Mouse (Mus musculus) right cerebral cortex, postnatal 36 days (tissue): ENCODE measurements around the gene Slc11a2.
"Not testable (repeated sequence)": the region's sequence is repeated elsewhere in the genome, so short reads cannot be mapped to it uniquely, and the experiment has no call there.

Experiments used
- DNase-seq, 2 experiments: peaks; one replicate each; pipeline ENCODE4 v3.0.0; 2022; ENCODE audit warnings: low spot score in 2 of 2, mixed read lengths in 1 of 2

Slc11a2 gene

DNA sequence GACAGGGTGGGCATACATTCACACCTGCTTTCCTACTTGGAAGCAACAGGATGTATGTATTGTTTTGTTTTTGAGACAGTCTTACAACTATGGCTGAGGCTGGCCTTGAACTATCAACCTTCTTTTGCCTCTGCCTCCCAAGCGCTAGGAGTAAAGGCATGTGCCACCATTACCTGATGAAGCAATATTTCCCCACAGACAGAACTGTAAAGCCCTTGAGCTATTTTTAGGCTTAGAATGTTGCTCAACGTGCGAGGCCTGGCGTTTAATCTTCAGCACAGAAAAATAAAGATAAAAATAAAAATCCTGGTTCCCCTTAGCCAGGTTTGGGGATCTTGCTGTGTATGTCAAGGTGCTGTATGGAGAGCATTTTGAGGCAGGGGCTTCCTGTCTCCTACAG is 11.2 kb upstream of the Slc11a2 start:
- no peak for DNase-seq

DNA sequence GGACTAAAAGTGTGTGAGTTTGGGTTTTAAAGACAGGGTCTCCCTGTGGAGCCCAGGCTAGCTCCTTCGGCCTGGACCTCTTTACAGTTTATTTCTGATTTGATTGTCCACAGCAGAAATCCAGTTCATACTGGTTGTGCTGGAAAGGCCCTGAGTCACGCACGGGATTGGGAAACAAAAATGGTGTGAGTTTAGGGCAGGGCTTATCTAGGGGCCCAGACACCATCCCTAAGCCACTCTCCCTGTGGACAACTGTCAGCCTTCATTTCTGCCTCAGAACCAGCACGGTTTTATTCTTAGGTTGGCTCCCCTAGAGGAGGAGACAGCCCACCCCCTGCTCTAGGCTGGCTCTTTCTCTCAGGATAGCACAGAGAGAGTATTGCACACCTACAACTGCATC is 8.4 kb upstream of the Slc11a2 start:
- DNase-seq = no peak

DNA sequence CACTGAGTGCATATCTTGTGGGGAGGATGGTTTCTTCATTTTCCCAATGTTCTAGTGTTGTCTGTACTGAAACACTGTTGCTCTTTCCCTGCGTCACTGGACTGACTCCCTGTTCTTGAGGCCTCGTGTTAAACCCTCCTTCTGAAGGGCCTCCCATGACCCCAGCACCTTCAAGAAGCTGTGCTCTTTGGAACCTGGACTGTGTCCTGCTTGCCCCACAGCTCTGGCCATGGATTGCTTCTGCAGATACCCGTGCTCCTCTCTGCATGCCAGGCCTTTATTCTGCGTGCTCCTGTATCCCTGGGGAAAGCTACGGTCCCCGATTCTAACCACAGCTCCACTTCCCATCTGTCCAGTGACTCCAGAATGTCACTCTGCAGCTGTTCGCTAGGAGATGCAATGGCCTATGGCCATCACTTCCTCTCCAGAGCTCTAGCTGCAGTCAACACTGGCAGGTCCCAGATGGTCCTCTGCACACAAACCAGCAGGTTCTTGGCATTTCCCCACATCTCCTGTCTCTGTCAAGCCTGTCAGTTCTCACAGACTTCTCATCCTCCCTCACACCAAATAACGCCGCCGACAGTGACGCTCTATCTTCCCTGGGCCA is 5.2 kb upstream of the Slc11a2 start:
- DNase-seq = no peak

DNA sequence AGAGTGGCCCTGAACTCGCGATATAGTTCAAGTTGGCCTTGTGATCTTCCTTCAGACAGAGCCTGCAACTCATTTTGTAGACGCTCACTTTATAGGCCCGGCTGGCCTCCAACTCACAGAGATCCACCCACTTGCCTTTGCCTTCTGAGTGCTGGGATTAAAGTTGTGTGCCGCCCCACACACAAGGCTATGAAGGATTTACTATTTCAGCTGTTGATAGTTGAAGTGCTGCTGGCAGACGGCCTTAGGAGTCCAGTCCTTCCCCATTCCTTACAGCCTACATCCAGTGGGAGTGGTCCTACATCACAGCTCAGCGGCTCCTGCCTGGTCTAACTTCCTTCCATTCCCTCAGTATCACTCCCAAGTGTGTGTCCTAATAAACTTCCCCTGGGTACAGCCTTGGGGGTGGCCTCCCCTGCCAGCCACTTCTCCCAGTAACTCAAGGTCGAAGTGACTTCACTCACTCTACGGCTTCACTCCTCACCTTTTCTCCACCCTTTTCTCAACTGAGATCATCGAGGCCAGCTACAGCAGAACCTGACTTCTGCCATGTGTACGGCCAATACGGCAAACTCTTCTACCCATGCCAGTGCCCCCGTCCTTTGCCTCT is 3.5 kb upstream of the Slc11a2 start:
- DNase-seq = no peak

DNA sequence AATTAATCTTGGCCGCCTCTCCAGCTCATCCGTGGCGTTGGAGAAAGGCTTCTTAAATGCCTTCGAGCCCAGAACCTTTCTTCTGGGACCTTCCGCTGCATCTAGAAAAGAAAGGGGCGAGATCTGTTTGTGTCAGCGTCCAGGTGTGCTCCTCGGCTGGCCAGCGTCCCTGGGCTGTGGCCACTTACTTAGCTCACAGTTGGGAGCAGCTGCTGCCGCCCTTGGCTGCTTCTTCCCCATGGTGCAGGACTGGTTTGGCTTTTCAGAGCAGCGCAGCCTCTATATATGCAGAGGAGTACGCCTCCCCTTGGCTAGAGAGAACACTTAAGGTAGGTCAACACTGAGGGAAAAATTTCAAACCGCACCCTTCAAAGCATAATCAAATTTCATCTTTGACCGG is 956 bp downstream of the Slc11a2 start:
- no peak for DNase-seq

DNA sequence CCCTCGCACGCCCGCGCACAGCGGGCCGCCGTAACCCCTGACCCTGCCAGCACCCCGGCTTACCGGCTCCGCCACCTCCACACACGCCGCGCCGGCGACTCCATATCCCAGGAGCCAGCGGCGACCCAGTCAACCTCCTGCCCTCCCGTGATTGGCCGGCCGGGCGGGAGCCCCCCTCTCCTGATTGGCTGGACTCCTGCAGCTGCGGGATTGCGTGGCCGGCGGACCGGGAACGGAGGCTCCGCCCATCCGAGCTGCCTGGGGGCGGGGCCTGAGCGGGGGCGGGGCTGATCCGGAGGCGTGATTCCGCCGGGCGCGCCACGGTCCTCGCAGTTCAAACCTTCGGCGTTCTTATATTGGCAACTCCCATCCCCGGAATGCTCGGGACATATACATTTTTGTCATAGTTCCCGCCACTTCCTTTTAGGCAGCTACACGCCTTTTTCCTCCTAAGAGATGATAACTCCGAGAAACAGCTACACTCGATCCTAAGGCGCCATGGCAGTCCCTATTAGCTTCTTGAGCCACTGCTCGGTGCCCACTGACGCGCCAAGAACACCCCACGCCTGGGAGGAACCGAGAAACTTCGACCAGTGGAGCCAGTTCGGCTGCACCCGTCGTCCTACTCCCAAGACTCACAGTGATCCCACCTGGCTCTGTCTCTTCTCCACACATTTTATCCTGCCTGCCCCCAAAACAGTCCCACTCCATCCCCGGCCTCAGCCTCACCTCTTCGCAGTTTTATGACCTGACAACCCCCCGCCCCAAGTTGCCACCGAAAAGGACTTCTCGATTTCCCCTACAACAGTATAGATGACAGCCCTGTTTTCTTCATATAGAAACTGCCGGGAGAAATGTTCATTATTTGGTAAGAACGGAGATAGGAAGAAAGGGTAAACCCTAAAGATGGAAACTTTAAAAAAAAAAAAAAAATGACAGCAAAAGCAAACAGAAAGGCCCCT is 1.7 kb downstream of the Slc11a2 start:
- DNase-seq = peak; percentile 94 to 96

DNA sequence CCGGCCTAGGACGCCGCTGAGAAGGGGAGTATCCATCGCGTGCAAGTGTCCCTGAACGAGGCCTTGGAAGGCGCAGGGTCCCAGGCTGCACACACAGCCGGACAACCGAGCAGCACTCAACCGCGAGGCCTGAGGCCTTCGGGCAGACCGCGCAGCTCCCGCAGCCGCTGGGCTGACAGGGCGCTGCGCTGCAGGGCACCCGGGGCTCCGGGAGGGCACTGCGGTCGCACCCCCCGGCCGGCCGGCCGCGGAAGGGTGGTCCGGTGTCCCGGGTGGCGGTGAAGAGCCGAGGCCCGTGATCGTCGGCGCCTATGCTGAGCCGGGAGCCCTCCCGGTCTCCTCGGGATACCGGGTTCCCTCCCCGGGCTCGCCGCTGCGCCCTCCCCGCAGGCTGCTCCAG is 2.4 kb downstream of the Slc11a2 start:
- DNase-seq = no peak

DNA sequence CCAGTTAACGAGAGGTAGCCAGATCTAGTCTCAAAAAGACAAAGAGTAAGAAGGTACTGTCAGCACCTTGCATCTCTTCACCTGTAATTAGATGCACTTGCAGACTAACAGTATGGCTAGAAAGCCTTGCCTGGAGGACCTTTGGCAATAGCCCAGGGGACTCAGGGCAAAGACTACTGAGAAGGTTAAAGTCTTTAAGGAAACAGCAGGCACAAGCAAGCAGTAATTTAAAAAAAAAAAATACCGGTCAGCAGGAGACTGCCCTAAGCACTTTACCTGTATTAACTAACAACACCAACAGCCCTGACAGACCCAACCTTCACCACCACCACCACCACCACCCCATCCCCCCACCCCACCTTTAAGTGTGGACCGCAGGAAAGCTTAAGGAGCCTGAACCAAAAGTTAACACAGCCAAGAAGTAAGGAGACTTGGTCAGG is 3.1 kb downstream of the Slc11a2 start, which contains the start of gene Gm5475:
TSS of gene Gm5475 (plus strand) at position 390 of the 440 bp plus-strand sequence.
- not testable (repeated sequence) for DNase-seq

DNA sequence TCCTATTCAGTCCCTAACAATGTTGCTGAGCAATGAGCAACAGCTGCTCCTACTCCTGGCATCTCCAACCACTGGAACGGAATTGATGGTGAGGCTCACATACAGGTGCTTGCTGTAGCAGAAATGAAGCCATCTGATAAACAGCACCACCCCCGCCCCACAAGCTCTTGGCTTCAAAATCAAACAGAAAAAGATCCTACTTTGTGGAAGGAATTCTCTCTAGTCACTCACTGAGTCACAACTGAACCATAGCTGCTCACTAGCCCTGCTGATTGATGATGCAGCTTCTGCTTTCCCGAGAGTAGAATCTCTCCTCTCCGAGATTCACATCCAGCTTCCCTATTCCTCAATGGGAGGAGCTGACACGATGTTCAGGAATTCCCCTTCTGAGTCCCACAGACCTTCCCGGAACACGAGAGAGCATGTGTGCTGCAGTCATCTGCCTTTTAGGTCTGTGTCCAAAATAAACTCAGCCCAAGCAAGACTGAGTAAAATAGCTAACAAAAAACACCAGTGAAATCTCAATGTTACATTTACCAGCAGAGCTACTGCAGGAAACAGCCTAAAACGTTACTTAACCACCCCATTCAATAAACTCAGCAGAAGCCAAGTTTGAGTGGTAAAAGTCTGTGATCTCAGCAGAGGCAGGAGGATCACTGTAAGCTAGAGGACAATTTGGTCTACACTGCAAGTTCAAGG is 3.7 kb downstream of the Slc11a2 start:
- no peak for DNase-seq

DNA sequence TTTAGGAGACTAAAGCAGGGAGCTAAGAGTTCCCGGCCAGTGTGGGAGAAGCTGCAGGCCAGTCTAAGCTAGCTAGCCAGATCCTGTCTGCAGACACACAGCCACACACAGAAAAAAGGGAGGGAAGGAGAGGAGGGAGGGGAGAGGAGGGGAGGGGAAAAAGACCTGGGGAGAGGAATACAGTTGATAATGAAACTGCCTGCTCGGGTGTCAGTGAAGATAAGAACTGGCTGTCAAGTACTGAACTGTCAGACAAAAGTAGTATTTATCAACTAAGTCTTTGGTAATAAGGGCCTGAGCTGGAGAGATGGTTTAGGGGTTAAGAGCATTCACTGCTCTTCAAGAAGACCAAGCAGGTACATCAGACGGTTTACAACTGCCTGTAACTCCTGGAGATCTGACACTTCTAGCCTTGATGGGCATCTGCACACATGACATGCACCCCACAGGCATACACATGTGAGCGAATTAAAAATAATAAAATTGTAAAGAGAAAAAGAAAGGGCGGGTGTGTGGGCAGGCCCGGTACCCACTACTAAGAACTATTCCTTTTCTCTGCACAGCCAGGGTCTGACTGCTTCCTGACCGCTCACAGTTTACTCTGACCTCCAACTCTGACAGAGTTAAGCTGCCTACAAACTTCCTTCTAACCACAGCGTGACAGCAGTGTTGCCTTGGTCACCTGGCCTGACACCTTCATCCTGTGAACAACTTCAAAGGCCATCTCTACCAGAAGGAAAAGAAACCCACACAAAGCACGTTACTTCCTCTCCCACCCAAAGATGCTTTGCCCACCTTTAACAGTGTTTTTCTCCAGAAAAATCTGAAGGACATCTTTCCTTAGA is 4.7 kb downstream of the Slc11a2 start:
- DNase-seq = no peak

DNA sequence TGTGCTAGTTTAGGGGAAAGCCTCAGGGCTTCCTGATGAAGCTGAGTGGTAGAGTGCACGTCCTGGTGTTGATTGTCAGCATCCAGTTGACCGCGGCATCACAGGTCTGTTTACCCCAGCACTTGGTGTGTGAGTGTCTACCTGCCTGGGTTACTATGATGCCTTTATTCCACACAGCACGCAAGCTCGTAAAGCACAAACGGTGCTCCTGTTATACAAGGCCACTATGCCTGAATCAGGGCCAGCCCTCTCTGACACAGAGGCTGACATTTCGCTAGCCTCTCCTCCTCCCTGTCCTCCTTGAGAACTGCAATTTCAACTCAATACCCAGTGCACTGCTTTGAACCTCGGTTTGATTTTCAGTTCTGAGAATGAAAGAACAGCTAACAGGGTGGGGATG is 5.6 kb downstream of the Slc11a2 start:
- no peak for DNase-seq

DNA sequence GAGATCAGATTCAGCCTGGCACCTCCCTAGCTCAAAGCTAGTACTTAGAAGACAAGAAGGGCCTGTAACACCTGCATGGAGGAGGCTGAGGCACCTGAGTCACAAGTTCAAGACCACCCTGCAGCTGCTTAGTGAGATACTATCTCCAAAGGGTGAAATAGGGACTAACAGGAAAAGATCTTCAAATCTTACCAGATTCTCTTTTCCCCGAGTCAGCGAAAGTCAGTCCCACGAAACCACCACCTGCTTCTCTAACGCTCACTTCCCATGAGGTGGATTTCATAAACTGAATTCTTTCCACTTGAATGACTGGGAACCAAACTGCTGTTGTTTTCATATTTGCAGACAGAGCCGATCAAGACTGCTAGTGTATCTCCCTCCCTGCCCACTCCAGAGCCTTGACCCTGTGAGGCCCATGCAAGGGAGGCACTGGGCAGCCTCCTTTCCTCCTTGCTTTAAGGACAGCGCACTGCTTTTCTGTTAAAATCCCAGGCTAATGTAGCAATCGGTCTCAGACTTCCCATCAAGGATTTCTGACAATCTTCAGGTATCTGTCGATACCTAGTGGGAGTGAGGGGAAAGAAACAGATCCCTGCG is 6.9 kb downstream of the Slc11a2 start:
- DNase-seq = no peak

DNA sequence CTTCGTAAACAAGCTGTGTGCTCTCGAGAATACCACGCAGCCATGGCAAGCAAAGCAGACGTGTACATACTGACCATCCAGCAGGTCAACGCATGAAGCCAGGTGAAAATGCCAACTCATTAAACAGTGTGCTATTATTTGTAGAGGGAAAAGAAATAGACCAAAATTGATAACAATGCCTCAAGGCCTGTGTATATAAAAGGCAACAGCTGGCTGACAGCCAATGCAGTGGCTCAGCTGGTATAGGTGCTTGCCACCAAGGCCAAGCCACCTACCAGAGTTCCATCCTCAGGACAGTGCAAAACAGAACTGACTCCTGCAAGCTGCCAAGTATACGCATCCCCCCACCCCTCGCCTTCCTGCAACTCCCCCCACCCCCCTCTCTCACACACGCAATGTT is 9.2 kb downstream of the Slc11a2 start:
- no peak for DNase-seq

DNA sequence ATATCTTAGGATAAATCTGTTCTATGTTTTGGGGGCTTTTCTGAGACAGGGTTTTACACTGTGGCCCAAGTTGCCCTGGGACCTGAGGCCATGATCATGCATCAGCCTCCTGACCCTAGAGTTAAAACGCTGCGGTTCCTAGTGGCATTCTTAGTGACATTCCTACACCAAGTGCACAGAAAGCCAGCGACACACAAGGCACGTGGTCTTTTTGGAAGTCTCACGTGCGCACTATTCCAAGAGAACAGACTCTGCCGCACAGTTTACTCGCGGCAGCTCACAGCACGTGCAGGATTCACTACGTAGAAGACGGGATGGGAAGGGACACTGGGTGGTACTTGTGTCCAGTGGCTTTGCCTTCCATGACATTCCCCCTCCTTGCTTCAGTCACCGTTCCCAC is 9.9 kb downstream of the Slc11a2 start:
- DNase-seq = no peak

DNA sequence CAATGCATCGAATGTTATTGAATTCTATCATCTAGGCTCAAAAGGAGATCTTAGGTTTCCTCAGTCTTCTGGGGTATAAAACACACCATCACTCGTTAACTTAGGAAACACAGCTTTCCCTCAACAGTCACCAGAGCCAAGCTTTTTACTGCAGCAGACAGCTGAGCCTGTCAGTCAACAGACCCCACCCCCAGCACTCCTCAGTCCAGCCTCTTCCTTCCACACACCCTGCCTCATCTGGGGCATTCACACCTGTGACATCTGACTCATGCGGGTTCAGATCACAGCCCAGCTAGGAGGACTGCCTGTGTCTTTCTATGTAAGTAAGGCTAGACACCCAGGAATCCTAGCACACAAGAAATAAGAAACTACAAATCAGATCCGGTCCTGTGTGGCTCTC is 10.9 kb downstream of the Slc11a2 start:
- no peak for DNase-seq

DNA sequence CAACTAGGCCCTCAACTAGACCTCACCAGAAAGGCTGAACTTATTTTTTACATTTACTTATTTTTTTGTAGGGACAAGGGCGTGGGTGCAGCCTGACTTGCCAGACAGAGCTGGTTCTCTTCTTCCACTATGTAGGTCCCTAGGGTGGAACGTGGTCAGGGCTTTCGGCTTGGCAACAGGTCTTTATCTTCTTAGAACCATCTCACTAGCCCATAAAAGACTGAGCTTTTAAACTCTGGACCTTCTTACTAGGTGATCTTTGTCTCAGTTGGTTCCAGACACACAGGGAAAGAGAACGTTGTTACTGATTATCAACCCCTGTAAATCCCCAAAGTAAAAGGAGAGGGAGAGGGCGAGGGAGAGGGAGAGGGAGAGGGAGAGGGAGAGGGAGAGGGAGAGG is 11.6 kb downstream of the Slc11a2 start:
- DNase-seq = no peak

DNA sequence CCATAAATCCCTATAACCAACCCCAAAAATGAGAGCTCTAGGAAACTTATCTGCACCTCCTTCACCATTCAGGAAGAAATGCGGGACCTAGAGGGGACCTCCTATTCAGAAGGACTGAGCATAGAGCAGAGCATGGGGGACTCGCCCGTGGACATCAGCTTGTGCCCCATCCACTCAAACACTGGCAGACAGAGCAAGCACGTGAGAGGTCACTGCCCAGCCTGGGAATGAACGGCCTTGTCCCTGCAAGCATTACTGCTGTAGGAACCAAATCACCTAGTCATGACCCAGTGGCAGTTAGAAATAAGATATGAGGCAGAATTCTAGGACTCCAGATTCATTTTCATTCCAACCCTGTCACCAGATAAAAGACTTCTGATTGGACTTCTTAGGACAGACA is 13.1 kb downstream of the Slc11a2 start:
- DNase-seq = no peak

DNA sequence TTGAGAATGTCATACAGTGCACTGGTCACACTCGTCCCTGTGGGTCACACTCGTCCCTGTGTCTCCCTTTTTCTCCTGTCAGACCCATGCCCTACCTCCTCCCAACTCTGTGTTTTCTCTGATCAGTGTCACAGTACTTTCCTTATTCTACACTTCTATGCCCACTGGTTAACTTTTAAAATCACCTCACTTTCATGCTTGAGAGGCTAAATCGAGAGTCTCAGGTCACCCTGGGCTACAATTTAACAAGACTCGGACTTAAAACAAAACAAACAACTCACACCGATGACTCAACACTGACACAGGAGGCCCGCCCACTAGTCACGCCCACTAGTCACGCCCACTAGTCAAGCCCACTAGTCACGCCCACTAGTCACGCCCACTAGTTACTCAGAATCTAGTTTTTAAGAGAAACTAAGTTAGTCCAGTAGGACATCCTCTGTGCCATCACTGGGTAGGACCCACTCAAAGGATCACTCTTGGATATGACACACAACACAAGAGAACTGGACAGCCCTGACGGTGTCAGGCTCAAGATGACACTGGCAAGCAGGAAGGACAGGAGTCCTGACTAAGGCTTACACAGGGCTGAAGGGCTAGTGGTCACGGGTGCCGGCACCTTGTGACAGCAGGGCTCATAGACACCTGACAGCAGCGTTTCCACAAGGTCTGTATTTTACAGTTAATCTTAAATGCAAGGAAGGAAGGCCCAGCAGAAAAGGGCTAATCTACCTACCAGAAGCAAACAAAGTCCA is 13.8 kb downstream of the Slc11a2 start:
- DNase-seq = no peak

DNA sequence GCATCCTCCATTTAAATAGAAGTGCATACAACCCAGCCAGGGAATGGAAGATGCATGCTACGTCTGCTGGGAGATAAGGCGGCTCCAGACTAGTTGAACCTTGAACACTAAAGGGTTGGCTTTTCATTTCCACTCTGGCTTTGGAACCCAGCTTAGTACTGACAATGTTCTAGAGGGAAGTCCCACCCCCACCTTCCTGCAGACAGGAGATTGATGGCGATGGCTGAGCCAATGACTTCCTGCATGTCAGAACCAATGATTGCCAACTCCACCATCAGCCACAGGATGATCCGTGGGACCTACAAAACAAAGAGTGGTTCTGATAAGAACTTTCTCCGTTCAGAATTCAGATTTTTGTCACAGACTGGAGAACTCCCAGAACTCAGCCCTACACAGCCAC is 18.8 kb downstream of the Slc11a2 start:
- DNase-seq = no peak
